Mouse (Mus musculus): Measurements from ENCODE around the gene Gbp2.
"Not testable (repeated sequence)": the region's sequence is repeated elsewhere in the genome, so short reads cannot be mapped to it uniquely, and the experiment has no call there.

The Gbp2 gene

GRCm38 (mm10) chr3:142620111-142620955, at the start of gene Gbp2:
Gene Gbp2 (plus strand): TSS chr3:142620602.
- in situ Hi-C loops (cut with MboI, MseI), result loop anchor here (5.0 kb wide), 1 partner anchor 128 kb away; the partner anchor contains the start of gene Gbp5

DNA sequence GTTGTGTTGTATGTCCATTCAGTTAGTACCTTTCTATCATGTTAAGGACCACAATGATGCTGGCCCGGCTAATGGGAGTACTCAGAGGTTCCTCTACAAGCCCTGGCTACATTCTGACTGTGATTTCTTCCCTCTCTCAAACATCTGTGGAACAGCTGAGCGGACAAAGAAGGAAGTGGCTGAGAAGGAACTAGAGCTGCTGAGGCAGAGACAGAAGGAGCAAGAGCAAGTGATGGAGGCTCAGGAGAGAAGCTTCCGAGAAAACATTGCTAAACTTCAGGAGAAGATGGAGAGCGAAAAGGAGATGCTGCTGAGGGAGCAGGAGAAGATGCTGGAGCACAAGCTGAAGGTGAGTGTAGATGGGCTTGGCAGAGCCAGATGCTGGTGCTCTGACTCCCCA, 49.7 kb upstream of the Gbp2 start:
- in situ Hi-C loops (cut with MboI, MseI), result no loop called here

- in situ Hi-C loops (cut with MboI, MseI), result no loop called here
Observed at GRCm38 (mm10) chr3:142577108-142577507, 43.3 kb upstream of the Gbp2 start.

- in situ Hi-C loops (cut with MboI, MseI), result no loop called here
Observed at GRCm38 (mm10) chr3:142578342-142578741, 42.1 kb upstream of the Gbp2 start.

GRCm38 (mm10) chr3:142583067-142583466, 37.3 kb upstream of the Gbp2 start:
- in situ Hi-C loops (cut with MboI, MseI), result no loop called here

DNA sequence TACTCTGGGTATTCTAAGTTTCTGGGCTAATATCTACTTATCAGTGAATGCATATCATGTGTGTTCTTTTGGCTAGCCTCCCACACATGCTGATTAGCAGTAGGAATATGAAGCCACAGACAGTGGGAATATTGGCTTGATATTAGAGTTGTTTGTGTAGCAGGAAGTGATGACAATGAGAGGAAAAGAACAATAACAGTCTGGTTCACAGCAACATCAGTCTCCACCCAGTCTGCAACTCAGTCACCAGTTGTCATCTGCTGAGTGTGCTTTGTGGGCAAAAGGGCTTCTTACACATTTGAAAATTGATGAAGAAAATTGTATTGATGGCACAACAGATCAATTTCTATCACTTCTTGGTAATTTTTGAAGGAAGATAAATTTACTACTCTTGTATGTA, 33.0 kb upstream of the Gbp2 start:
- in situ Hi-C loops (cut with MboI, MseI), result no loop called here

DNA sequence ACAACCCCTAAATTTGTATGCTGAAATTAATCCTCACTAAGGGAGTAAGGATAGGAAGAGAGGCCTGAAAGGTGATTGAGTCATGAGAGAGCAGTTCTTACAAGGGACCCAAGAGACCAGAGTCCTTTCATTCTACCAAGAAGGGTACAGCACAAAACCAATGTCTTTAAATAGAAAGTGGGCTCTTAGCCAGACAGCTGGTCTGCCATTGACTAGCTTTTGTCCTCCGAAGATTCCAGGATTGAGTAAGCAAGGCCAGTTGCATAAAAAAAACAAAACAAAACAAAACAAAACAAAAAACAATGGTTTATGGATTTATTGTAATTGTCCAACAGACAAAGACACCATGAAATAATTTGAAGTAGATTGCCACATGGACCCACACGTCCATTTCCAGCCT, 31.5 kb upstream of the Gbp2 start:
- in situ Hi-C loops (cut with MboI, MseI), result no loop called here

DNA sequence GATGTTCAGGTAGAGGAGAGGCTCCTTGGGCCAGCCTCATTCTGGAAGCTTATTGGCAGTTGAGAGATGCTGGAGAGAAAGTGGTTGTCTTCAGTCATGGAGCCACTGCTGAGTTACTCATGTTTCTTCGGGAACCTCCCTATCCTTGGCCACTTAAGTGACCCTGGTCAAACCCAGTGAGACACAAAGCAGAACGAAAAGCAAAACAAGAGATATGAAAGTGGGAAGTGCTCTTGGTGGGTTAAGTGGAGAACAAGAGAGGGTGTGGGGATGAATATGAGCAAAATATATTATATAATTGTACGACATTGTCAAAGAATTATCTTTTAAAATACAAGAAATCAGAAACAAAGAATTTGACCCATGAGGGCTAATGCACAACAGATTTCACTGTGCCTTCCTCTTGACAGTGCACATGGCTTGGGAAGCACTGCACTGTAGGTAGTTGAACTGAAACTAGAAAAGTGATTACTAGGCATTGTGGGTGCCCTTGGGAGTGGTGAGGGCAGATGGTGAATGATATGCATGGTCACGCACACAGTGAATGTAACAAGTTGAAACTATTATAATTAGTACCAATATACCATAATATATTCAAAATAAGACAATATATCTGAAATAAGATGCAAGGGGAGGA, 29.9 kb upstream of the Gbp2 start:
- in situ Hi-C loops (cut with MboI, MseI), result no loop called here

DNA sequence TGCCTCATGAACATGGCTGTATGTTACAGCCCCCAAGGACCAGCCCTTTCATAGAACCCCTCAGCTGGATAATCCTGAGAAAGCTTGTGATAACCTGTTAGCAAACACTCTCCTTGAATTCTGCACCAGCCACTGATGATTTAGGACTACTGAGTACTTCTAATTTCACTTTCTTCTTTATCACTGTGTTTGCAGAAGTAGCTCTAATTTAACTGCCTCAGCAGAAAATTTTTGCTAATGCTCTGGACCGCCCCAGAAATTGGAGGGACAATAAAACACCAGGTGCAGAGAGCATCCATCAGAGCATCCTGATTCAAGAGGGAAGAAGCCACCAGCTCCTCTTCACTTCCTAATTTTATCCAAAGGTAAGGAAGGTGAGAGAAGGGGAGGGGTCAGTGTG, 25.9 kb upstream of the Gbp2 start, which contains the start of gene Gbp2b:
Gbp2b (plus strand) TSS at position 301 of the 400 bp plus-strand sequence.
- in situ Hi-C loops (cut with MboI, MseI), result no loop called here

DNA sequence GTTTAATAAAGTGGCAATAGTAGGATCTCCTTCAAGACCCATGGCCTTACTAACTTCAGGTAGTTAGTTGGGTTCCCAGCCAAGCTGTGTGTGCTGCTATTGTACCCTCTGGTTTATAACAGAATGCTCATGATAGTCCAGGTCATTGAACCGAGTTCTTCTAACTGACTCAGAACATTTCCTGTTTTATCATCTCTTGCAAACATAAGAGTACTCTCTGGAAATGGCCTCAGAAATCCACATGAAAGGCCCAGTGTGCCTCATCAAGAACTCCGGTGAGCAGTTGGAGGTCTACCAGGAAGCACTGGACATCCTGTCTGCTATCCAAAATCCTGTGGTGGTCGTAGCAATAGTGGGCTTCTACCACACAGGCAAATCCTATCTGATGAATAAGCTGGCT, 22.5 kb upstream of the Gbp2 start:
- in situ Hi-C loops (cut with MboI, MseI), result no loop called here

- in situ Hi-C loops (cut with MboI, MseI), result no loop called here
Observed at GRCm38 (mm10) chr3:142601675-142602074, 18.7 kb upstream of the Gbp2 start.

DNA sequence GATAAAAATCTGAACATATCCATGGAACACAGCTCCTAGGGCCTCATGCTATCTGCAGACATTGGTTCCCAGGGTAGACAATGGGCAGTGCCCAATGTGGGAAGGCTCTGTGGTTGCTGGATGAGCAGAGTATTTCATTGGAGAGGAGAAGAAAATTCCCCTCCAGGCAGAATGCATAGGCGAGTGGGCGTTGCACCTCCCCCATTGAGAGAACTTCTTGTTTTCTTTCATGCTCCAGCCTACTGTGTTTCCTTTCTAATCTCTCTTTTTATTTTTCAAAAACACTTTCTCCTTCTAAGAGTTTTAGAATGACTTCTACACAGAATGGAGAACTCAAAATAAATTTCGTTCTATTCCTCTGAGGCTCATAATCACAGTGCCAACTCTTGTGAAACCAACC, 1.7 kb upstream of the Gbp2 start:
- in situ Hi-C loops (cut with MboI, MseI), result no loop called here

- in situ Hi-C loops (cut with MboI, MseI), result loop anchor here (5.0 kb wide), 1 partner anchor 127 kb away; the partner anchor contains the start of gene Gbp5
Observed at GRCm38 (mm10) chr3:142619606-142620005, 796 bp upstream of the Gbp2 start.

- in situ Hi-C loops (cut with MboI, MseI), result loop anchor here (5.0 kb wide), 1 partner anchor 129 kb away; the partner anchor contains the start of gene Gbp5
Observed at GRCm38 (mm10) chr3:142620956-142621562, 657 bp downstream of the Gbp2 start.

DNA sequence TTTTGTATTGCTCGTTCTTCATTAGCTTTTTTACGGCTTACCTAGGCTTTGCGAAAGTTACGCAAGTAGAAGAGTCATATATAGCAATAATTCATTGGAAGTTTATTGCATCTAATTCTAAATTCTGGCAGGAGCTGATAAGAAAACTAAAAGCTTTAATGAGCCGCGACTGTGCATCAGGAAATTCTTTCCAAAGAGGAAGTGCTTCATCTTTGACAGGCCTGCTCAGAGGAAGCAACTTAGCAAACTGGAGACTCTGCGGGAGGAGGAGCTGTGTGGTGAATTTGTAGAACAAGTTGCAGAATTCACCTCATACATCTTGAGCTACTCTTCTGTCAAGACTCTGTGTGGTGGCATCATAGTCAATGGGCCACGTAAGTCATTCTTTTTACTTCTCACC, 10.0 kb downstream of the Gbp2 start:
- in situ Hi-C loops (cut with MboI, MseI), result no loop called here

DNA sequence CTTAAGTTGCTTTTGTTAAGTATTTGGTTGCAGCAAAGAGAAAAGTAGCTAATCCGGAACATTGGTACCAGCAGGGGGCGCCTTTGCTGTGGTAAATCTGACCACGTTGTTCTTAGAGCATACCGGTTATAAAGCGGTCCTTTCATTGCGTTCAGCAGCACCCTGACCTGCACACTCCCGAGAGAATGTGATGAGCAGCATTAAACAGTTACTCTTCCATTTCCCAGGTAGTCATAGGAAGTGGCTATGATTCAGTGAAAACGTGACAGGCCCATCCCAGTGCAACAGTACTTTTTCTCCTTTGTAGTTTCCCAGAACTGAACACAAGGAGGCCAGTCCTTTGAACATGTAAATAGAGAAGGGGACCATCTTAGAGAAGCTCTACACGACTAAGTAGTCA, 19.8 kb downstream of the Gbp2 start:
- in situ Hi-C loops (cut with MboI, MseI), result loop anchor here (5.0 kb wide), 1 partner anchor 67 kb away; no protein-coding TSS in a partner anchor

DNA sequence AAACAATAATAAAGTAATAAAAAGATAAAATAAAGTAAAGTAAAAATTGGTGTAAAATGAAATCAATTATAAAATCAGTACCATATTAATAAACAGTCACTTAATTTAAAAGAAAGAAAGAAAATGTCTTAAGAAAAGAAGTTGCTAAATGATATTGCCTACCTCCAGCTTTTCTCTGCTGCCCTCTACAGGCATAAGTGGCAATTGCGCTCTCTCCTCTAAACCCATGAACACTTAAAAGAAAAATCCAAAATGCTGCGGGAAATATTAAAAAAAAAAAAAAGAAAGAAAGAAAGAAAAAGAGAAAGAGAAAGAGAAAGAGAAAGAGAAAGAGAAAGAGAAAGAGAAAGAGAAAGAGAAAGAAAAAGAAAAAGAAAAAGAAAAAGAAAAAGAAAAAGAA, 25.5 kb downstream of the Gbp2 start:
- in situ Hi-C loops (cut with MboI, MseI), result not testable (repeated sequence)

GRCm38 (mm10) chr3:142647836-142648235, 27.4 kb downstream of the Gbp2 start:
- in situ Hi-C loops (cut with MboI, MseI), result not testable (repeated sequence)

- in situ Hi-C loops (cut with MboI, MseI), result no loop called here
Observed at GRCm38 (mm10) chr3:142650205-142650604, 29.8 kb downstream of the Gbp2 start.

DNA sequence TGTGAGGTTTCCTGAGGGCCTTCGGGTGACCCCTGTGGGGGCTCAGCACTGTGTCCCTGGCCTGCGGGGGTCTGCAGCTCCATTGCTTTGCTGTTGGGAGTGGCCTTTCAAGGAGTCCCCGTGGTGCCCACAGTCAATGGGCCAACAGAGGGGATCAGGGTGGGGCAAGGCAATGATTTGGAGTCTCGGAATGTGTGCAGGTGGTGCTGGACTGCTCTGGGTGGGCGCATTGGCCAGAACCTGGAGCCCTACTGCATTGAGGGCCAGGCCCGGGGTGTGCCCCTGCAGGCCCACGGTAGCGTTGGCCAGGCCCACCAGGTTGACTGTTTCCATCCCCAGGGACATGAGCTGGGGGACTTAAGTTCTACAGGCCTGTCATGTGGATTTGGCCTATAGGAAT, 44.3 kb downstream of the Gbp2 start:
- in situ Hi-C loops (cut with MboI, MseI), result no loop called here

DNA sequence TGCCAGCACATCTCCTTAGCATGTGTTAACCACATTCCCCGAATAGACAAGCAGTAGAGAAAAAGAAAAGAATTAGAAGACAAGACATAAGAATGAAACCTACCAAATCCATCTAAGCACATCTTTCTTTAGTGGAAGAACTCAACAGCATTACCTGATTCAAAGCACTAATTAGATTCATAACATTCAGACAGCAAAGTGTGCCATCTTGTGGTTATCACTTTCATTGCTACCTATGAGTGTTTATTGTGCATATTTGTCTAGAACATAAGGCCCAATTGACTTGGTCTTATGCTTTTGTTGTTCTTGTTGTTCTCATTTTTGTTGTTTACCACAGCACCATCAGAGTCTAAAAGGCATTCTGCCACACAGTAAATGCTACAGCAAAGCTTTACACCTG, 54.2 kb downstream of the Gbp2 start:
- in situ Hi-C loops (cut with MboI, MseI), result no loop called here

Measured in T-helper 2 cell (primary cell).